Mouse (Mus musculus): ENCODE measurements around the gene Unc13a. TPM values are rescaled to one million over a fixed set of nuclear protein-coding genes. Genes with fewer than 3 reads are reported as not detected.

The Unc13a gene
- polyA plus RNA-seq, 1 experiment from 2014 or later, result 1.1 TPM

DNA sequence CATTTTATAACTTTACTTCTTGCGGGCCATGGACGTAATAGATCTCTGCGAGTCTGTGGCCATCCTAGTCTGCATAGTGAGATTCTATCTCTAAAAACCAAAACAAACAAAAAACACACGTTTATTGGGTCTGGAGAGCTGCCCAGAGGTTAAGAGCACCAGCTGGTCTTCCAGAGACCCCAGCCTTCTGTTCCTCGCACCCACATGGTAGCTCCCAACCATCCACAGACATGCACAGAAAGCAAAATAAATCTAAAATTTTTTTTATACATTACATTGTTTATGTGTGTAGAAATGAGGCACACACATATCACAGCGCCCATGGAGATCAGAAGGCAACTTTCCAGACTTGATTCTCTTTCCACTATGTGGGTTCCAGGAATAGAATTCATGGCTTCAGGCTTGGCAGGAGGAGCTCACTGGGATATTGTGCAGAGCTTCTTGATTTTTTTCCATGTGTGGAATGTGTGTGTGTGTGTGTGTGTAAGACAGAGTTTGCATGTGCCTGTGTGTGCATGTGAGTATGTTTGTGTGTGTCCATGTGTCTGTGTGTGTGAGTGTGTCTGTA is 695 bp upstream of the Unc13a start:
- peaks cover 14% of the 10 kb centered on the region; the same call in 1 of the 2 replicates for H3K27me3 ChIP-seq (replicated peaks)
- H3K27ac ChIP-seq, result no peak overlapping the region
- no peaks in the 10 kb centered on the region for H3K36me3 ChIP-seq
- ATAC-seq (ENCODE audit: insufficient read depth, low FRiP score, low read depth), result no peak
- H3K9me3 ChIP-seq, result no peaks in the 10 kb centered on the region
- peak overlapping the region; percentile 92 for H3K4me2 ChIP-seq
- peaks cover 26% of the 10 kb centered on the region for H3K4me1 ChIP-seq
- no peak overlapping the region for H3K9ac ChIP-seq
- H3K4me3 ChIP-seq (replicated peaks), result peak overlapping the region; percentile 46; the same call in 1 of the 2 replicates
- 60% methylated on average over 6 of the region's 6 CpGs for WGBS

DNA sequence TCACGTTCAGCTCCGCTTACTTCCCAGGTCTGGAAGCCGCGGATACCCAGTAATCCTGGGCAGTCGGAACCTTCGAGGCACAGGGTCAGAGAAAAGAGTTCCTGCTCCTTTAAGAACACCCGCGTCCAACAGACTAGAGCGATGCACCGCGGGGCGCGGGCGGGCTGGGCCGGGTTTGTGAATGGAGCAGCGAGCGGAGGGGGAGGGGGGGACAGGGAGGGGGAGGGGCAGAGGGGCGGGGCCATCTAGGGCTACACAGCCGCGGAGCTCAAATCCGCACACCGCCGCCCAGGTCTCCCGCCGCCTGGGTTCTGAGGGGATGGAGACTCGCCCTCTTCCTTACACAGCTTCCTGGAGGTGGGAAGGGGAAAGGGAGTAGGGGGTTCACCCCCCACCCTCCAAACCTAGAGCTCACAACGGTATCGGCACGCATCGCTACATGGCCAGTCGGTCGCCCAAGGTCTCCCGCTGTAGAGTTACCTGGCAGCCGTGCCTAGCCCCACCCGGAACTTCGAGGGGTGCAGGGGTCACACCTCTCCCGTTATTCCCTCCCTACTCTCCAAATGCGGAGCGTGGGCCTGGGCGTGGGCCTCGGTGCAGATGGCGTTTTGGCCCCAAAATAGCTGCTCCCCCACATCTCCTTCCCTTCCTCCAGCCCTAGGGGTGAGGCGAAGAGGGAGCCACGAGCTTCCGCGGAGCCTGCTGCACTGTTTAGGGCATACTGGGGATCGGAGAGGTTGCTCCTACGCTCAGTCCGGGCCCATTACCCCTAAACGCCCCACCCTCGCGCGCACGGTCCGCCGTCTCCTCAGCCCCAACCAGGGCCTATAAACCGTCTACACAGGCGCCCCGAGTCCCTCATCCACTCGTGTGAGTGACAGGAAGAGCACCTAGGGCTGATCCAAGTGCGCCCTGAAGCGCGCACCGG is 672 bp downstream of the Unc13a start:
- WGBS, result under 1% methylated on average over 63 of the region's 64 CpGs
- no peak overlapping the region for H3K27ac ChIP-seq
- H3K27me3 ChIP-seq (replicated peaks), result peaks cover 22% of the 10 kb centered on the region; the same call in 1 of the 2 replicates
- H3K4me2 ChIP-seq, result peak overlapping the region; percentile 92
- no peak overlapping the region for H3K9ac ChIP-seq
- H3K4me3 ChIP-seq (replicated peaks), result peak overlapping the region; percentile 46
- peaks cover 31% of the 10 kb centered on the region for H3K4me1 ChIP-seq
- H3K36me3 ChIP-seq, result no peaks in the 10 kb centered on the region
- ATAC-seq (ENCODE audit: insufficient read depth, low FRiP score, low read depth), result peak; percentile 14
- H3K9me3 ChIP-seq, result no peaks in the 10 kb centered on the region

DNA sequence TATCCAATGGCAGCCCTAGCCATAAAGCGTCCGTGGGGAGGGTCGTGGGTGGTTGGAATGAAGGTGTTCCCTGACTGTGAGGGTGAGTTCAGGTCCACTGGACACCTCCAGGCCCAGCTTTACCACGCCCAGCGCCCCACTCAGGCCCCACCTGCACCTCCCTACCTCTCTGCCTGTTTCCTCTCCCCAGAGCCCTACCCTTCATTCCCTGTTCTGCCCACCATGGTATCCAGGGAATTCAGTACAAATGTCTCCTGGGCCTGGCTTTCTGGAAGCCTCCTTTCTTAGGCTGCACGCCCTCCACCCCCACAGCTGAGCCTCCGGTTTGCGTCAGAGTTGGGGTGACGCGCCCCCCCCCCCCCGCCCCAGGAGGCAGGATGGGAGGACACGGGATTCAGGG is 1.4 kb downstream of the Unc13a start:
- peaks cover 22% of the 10 kb centered on the region; the same call in 1 of the 2 replicates for H3K27me3 ChIP-seq (replicated peaks)
- 13% methylated on average over 11 of the region's 12 CpGs for WGBS
- peak overlapping the region; percentile 92 for H3K4me2 ChIP-seq
- ATAC-seq (ENCODE audit: insufficient read depth, low FRiP score, low read depth), result no peak
- no peak overlapping the region for H3K9ac ChIP-seq
- H3K4me1 ChIP-seq, result peaks cover 34% of the 10 kb centered on the region
- no peak overlapping the region for H3K27ac ChIP-seq
- peak overlapping the region; percentile 46 for H3K4me3 ChIP-seq (replicated peaks)
- H3K9me3 ChIP-seq, result no peaks in the 10 kb centered on the region
- no peaks in the 10 kb centered on the region for H3K36me3 ChIP-seq

DNA sequence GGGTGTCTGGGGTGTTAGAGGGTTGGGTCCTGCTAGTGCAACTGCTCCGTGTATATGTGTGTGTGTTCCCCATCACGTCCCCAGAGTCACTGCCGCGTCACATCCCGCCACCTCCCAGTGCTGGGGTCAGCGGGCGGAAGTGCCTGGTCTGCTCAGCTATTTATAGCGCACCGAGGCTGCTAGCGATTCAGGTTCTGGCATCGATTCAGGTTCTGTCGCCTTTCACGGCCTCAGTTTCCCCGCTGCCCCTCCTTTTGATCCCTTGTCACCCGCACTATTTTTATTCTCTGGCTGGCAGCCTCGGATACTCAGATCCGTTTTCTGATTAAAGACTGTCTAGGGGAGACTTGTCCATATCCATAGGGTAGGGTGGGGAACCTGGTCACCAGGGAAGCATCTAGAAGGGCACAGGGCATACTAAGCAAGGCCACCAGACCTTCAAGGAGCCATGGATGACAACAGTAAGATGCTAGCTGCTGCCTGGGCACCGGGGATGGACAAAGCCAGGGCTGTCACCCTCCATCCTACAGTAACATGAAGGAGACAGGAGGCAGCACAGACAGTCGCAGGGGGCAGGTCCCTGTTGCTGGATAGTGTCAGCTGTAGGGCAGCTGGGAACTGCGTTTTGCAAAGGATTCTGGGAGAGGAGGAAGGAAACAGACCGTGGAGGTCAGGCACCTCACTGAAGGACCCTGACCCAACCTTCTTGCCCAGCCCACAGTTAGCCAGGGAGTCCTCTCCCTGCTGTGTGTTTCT is 3.2 kb downstream of the Unc13a start:
- Histone ChIP-seq H3K27ac (no peak overlapping the region), H3K4me2 (peak overlapping the region; percentile 39), H3K4me1 (peaks cover 34% of the 10 kb centered on the region), H3K27me3 (replicated peaks) (peaks cover 22% of the 10 kb centered on the region; the same call in 1 of the 2 replicates), H3K9me3 (no peaks in the 10 kb centered on the region), H3K9ac (no peak overlapping the region), H3K36me3 (no peaks in the 10 kb centered on the region), H3K4me3 (replicated peaks) (no peak overlapping the region)
- 2% methylated on average over 21 of the region's 21 CpGs for WGBS
- ATAC-seq (ENCODE audit: insufficient read depth, low FRiP score, low read depth), result no peak

DNA sequence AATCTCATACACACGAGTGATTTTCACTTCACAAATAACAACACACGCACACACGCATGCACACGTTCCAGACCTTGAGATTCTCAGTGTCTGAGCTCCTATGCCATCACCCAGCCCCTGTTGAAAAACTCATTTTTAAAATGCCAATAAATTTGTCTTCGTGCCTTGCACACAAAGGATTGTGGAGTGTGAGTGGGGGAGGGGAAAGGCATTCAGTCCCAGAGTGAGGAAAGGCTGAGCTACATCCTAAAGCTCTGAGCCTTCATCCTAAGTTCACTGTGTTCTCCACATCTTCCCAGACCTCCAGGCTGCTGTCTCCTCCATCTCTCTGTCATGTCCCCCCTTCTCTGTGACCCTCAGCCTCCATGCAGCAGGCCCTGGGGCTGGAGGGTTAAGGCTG is 4.3 kb downstream of the Unc13a start:
- H3K9me3 ChIP-seq, result no peaks in the 10 kb centered on the region

DNA sequence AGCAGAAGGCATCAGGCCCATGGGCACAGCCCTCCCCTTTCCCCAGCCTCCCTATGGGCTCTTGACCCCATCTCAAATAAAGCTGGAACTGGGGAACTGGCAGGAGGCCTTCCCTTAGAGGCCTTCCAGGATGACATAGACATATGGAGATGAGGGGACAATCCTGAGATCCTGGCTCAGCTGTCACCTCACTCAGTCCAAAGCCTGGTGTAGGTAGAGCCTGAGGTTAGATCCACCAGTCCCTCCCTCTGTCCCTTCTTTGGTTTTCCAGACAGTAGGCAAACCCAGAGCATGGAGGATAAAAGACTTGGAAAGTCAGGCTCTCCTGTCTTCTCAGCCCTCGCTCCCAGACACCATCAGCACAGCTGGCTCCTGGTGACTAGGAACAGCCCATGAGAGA is 4.7 kb downstream of the Unc13a start:
- no peaks in the 10 kb centered on the region for H3K9me3 ChIP-seq
- H3K4me2 ChIP-seq, result no peak overlapping the region
- H3K4me1 ChIP-seq, result peaks cover 34% of the 10 kb centered on the region
- no peak for ATAC-seq (ENCODE audit: insufficient read depth, low FRiP score, low read depth)
- H3K36me3 ChIP-seq, result no peaks in the 10 kb centered on the region
- peaks cover 27% of the 10 kb centered on the region; the same call in 1 of the 2 replicates for H3K27me3 ChIP-seq (replicated peaks)
- H3K9ac ChIP-seq, result no peak overlapping the region
- no peak overlapping the region for H3K27ac ChIP-seq
- no peak overlapping the region for H3K4me3 ChIP-seq (replicated peaks)
- 40% methylated on average over 1 of the region's 1 CpGs for WGBS

More for the DNA sequence above, 4.3 kb downstream of the Unc13a start:
- 53% methylated on average over 5 of the region's 5 CpGs for WGBS
- Histone ChIP-seq H3K4me3 (replicated peaks) (no peak overlapping the region), H3K4me2 (no peak overlapping the region), H3K27ac (no peak overlapping the region), H3K27me3 (replicated peaks) (peaks cover 27% of the 10 kb centered on the region; the same call in 1 of the 2 replicates), H3K9ac (no peak overlapping the region), H3K36me3 (no peaks in the 10 kb centered on the region), H3K4me1 (peaks cover 34% of the 10 kb centered on the region)
- no peak for ATAC-seq (ENCODE audit: insufficient read depth, low FRiP score, low read depth)

DNA sequence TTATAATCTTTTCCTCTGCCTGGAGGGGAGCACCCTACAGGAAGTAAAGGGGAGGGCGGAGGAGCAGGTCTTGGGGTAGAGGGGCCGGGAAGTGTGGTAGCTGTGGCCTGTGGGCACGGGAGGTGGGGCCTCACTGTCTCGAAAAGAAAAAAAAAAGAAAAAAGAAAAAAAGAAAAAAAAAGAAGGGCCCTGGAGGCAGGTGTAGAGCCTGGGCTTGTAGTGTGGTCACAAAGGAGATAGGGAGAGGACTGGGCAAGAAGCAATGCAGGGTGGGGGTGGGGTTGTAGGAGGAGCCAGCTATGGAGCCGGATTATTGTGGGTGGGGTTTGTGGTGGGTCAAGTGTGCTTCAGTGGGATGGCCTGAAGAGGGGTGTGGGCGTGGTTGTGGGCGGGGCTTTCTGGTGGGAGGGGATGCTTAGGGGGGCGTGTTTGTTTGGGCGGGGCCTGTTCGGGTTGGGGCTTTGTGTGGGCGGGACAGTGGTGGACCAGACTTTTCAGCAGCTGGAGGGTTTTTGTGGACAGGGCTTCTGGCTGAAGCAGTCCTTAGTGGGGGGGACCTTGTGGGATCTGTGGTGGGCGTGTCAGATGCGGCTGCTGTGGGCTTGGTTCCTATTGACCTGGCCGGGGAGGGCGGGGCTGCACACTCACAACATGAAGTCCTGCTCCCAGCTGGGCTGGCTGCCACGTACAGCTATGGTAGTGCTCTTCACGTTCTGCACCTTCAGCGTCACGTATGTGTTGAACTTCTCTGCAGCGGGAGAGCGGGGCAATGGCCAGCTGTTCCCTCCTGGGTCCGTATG is 6.0 kb downstream of the Unc13a start:
- Histone ChIP-seq H3K9me3 (no peaks in the 10 kb centered on the region), H3K36me3 (no peaks in the 10 kb centered on the region), H3K4me3 (replicated peaks) (peak overlapping the region; percentile 27), H3K9ac (no peak overlapping the region), H3K4me2 (peak overlapping the region; percentile 53), H3K27me3 (replicated peaks) (peaks cover 27% of the 10 kb centered on the region), H3K27ac (no peak overlapping the region), H3K4me1 (peaks cover 25% of the 10 kb centered on the region)
- 6% methylated on average over 22 of the region's 22 CpGs for WGBS
- peak; percentile 75 for ATAC-seq (ENCODE audit: insufficient read depth, low FRiP score, low read depth)

DNA sequence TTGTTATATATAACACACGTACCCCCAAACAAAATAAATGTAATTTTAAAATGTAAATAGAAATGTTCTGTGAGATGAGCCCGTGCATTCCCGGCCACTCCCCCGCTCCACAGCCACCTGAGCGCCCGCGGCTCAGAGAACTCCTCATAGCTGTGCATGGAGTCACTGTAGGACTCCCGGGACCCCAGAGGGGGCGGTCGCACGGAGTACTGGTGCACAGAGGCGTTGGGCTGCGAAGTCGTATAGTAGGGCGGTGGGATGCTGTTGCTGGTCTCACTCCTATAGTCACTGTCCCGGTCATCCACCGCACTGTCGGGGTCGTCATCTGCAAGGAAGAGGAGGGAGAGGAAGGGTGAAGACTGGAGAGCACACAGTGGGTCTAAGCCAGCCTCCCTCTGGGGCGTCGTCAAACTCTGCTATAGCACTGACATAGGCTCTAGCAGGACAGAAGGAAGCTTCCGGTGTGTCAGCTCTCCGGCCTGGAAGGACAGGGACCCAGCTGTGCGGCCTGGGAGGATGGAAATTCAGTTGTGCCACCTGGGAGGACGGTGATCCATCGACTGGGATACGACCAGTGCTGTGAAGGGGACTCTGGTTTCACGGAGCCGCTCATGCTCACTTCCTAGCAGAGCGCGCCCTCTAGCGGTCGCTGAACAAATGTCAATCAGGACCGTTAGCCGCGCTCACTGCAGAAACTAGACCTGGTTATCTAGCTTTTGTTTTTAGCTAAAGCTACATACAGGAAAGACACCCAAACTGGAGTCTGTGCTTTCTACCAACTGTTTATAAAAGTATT is 11.0 kb downstream of the Unc13a start:
- 0 out of 2 replicates have a peak, but pooled peaks cover 4% of the 10 kb centered on the region for H3K4me1 ChIP-seq
- ATAC-seq (ENCODE audit: insufficient read depth, low FRiP score, low read depth), result 0 out of 2 replicates have a peak, but pooled peaks have one; percentile 41
- 7% methylated on average over 36 of the region's 36 CpGs for WGBS
- H3K27ac ChIP-seq, result no peak overlapping the region
- H3K9me3 ChIP-seq, result no peaks in the 10 kb centered on the region
- no peak overlapping the region for H3K9ac ChIP-seq
- H3K36me3 ChIP-seq, result no peaks in the 10 kb centered on the region
- peaks cover 45% of the 10 kb centered on the region for H3K27me3 ChIP-seq (replicated peaks)
- peak overlapping the region; percentile 19; the same call in 1 of the 2 replicates for H3K4me2 ChIP-seq
- H3K4me3 ChIP-seq (replicated peaks), result no peak overlapping the region

DNA sequence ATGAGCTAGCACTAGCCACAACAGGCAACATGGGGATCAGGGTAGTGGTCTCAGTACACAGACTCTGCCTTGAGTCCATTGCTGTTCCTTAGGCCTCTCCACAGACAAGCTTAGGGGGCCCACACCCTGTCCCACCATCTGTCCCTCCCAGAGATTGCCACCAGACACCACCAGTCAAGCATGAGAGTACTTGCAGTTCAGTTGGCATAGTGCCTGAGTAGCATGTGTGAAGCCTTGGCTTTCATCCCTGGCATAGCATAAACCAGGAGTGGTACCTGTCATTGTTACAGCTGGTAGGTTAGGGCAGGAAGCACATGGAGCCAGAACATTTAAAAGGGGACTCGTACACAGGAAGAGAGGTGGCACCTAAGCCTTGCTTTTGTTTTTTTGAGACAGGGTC is 11.8 kb downstream of the Unc13a start:
- Histone ChIP-seq H3K27me3 (replicated peaks) (peaks cover 52% of the 10 kb centered on the region), H3K9ac (no peak overlapping the region), H3K9me3 (no peaks in the 10 kb centered on the region), H3K4me3 (replicated peaks) (no peak overlapping the region), H3K27ac (no peak overlapping the region), H3K4me1 (peaks cover 8% of the 10 kb centered on the region; the same call in 1 of the 2 replicates), H3K36me3 (no peaks in the 10 kb centered on the region), H3K4me2 (no peak overlapping the region)
- ATAC-seq (ENCODE audit: insufficient read depth, low FRiP score, low read depth), result no peak
- 63% methylated on average over 1 of the region's 1 CpGs for WGBS

DNA sequence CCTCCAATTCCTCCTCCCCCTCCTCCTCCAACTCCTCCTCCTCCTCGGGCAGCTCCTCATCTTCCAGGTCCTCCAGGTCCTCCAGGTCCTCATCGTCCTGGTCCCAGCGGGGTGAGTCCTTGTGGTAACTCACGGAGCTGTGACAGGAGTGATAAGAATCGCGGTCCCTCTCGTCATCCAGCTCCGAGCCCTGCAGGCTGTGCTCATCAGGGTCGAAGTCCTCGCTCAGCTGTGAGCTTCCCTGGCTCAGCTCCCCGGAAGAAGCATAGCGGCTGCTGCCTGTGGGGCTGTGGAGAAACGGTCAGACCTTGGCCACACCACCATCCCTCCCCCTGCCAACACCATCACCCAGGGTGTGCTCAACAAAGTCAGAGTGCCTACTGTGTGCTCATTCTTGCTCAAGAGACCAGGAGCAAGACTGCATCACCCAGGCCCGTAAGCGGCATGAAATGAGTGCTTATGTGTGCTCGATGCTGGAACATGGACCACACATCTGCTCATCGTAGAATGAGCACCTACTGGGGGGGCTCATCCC is 13.0 kb downstream of the Unc13a start:
- WGBS, result 27% methylated on average over 17 of the region's 17 CpGs
- Histone ChIP-seq H3K9me3 (no peaks in the 10 kb centered on the region), H3K27ac (no peak overlapping the region), H3K4me3 (replicated peaks) (no peak overlapping the region), H3K36me3 (no peaks in the 10 kb centered on the region), H3K4me1 (peaks cover 12% of the 10 kb centered on the region; the same call in 1 of the 2 replicates), H3K4me2 (no peak overlapping the region), H3K9ac (no peak overlapping the region), H3K27me3 (replicated peaks) (peaks cover 64% of the 10 kb centered on the region)
- no peak for ATAC-seq (ENCODE audit: insufficient read depth, low FRiP score, low read depth)
